Mouse (Mus musculus) megakaryocyte, embryonic 14.5 days (primary cell): ENCODE results near the gene Nfkbib. TPM values are rescaled to one million over a fixed set of nuclear protein-coding genes. Genes with fewer than 3 reads are reported as not detected.

Source experiments
- H3K27me3 ChIP-seq: replicated peaks from 2 replicates; pipeline ENCODE3; 2012; ENCODE audit warnings: inconsistent platforms
- H3K36me3 ChIP-seq: replicated peaks from 2 replicates; pipeline ENCODE3; 2012; ENCODE audit warnings: low read length, inconsistent platforms, mixed read lengths
- H3K4me1 ChIP-seq: 2 replicates; pipeline ENCODE4 v1.6.1; 2012; ENCODE audit warnings: inconsistent platforms
- H3K4me3 ChIP-seq: replicated peaks from 2 replicates; pipeline ENCODE3; 2012; ENCODE audit warnings: moderate library complexity, mild to moderate bottlenecking, inconsistent platforms
- H3K9me3 ChIP-seq: 2 replicates; pipeline ENCODE4 v1.6.1; 2012; ENCODE audit warnings: inconsistent platforms
- FLI1 ChIP-seq: IDR thresholded peaks from 2 replicates; pipeline ENCODE4 v1.6.1; 2012; ENCODE audit warnings: low read length, inconsistent platforms, mixed read lengths
- GATA1 ChIP-seq: IDR thresholded peaks from 3 replicates; pipeline ENCODE4 v1.6.1; 2012; ENCODE audit warnings: mixed read lengths, low read length, inconsistent platforms, borderline replicate concordance
- polyA plus RNA-seq: library from polyadenylated mRNA; stranded (reverse); fragments of >175 nt; gene quantifications from 2 replicates; pipeline ENCODE4 v1.2.3, GENCODE M21; 2012; ENCODE audit warnings: low replicate concordance; ENCODE audit not compliant: insufficient read depth

Nfkbib gene
- 239 and 363 TPM in 2 replicates for polyA plus RNA-seq

- peaks cover 66% of the 10 kb centered on the region for H3K4me1 ChIP-seq
- peaks cover 35% of the 10 kb centered on the region for H3K36me3 ChIP-seq
- TF ChIP-seq FLI1 (no peak), GATA1 (no peak)
- H3K4me3 ChIP-seq = peak within 1 kb of the TSS; percentile 97
- no peaks in the 10 kb centered on the region for H3K9me3 ChIP-seq
- H3K27me3 ChIP-seq = no peaks in the 10 kb centered on the region
These were observed at the start of gene Nfkbib for GRCm38 (mm10) chr7:28767462-28767965. Gene Nfkbib (minus strand): TSS chr7:28767512.

GRCm38 (mm10) chr7:28816920-28817319, 49.6 kb upstream of the Nfkbib start:
- peaks cover 98% of the 10 kb centered on the region for H3K4me1 ChIP-seq
- no peaks in the 10 kb centered on the region for H3K9me3 ChIP-seq

GRCm38 (mm10) chr7:28816201-28816600, 48.9 kb upstream of the Nfkbib start:
- Histone ChIP-seq H3K27me3 (no peaks in the 10 kb centered on the region), H3K36me3 (peaks cover 93% of the 10 kb centered on the region), H3K9me3 (no peaks in the 10 kb centered on the region), H3K4me3 (peak overlapping the region; percentile 11), H3K4me1 (peaks cover 92% of the 10 kb centered on the region)
- TF ChIP-seq GATA1 = no peak

More at GRCm38 (mm10) chr7:28816920-28817319, 49.6 kb upstream of the Nfkbib start:
- TF ChIP-seq FLI1 = no peak
- no peak for TF ChIP-seq GATA1
- Histone ChIP-seq H3K4me3 (peak overlapping the region; percentile 76), H3K36me3 (peaks cover 99% of the 10 kb centered on the region), H3K27me3 (no peaks in the 10 kb centered on the region)

GRCm38 (mm10) chr7:28815230-28815629, 47.9 kb upstream of the Nfkbib start:
- peaks cover 84% of the 10 kb centered on the region for H3K36me3 ChIP-seq
- H3K4me3 ChIP-seq = no peak overlapping the region
- H3K4me1 ChIP-seq = peaks cover 82% of the 10 kb centered on the region
- no peak for TF ChIP-seq FLI1
- no peaks in the 10 kb centered on the region for H3K27me3 ChIP-seq
- no peaks in the 10 kb centered on the region for H3K9me3 ChIP-seq

GRCm38 (mm10) chr7:28814306-28815034, 47.2 kb upstream of the Nfkbib start:
- TF ChIP-seq FLI1 (no peak), GATA1 (no peak)
- Histone ChIP-seq H3K4me1 (peaks cover 78% of the 10 kb centered on the region), H3K27me3 (no peaks in the 10 kb centered on the region), H3K36me3 (peaks cover 76% of the 10 kb centered on the region), H3K4me3 (no peak overlapping the region), H3K9me3 (no peaks in the 10 kb centered on the region)

GRCm38 (mm10) chr7:28812949-28813348, 45.6 kb upstream of the Nfkbib start:
- peaks cover 62% of the 10 kb centered on the region for H3K36me3 ChIP-seq
- no peaks in the 10 kb centered on the region for H3K27me3 ChIP-seq
- peaks cover 71% of the 10 kb centered on the region for H3K4me1 ChIP-seq
- peak overlapping the region; percentile 99 for H3K4me3 ChIP-seq
- TF ChIP-seq FLI1 = no peak
- no peak for TF ChIP-seq GATA1
- no peaks in the 10 kb centered on the region for H3K9me3 ChIP-seq

- peaks cover 57% of the 10 kb centered on the region for H3K36me3 ChIP-seq
- H3K9me3 ChIP-seq = no peaks in the 10 kb centered on the region
- TF ChIP-seq GATA1 (no peak), FLI1 (no peak)
- H3K4me3 ChIP-seq = peak overlapping the region; percentile 99
- peaks cover 71% of the 10 kb centered on the region for H3K4me1 ChIP-seq
- no peaks in the 10 kb centered on the region for H3K27me3 ChIP-seq
These were observed 45.1 kb upstream of the Nfkbib start for GRCm38 (mm10) chr7:28812436-28812835.

GRCm38 (mm10) chr7:28811640-28812275, 44.4 kb upstream of the Nfkbib start:
- Histone ChIP-seq H3K27me3 (no peaks in the 10 kb centered on the region), H3K9me3 (no peaks in the 10 kb centered on the region), H3K4me1 (peaks cover 69% of the 10 kb centered on the region), H3K36me3 (peaks cover 50% of the 10 kb centered on the region), H3K4me3 (peak overlapping the region; percentile 99)
- TF ChIP-seq GATA1 (no peak), FLI1 (no peak)

- H3K36me3 ChIP-seq = peaks cover 45% of the 10 kb centered on the region
- no peak for TF ChIP-seq FLI1
- no peak for TF ChIP-seq GATA1
- H3K4me3 ChIP-seq = peak overlapping the region; percentile 99
- no peaks in the 10 kb centered on the region for H3K9me3 ChIP-seq
- peaks cover 67% of the 10 kb centered on the region for H3K4me1 ChIP-seq
- no peaks in the 10 kb centered on the region for H3K27me3 ChIP-seq
These were observed 43.9 kb upstream of the Nfkbib start for GRCm38 (mm10) chr7:28811228-28811627.
